Mouse (Mus musculus) myocyte (in vitro differentiated cells): Measurements from ENCODE around the gene Adipor1.

ENCODE experiments used
- CEBPB ChIP-seq: IDR thresholded peaks from 2 replicates; pipeline ENCODE4 v1.6.1; 2011; ENCODE audit warnings: mild to moderate bottlenecking, moderate library complexity; ENCODE audit not compliant: poor library complexity, insufficient read depth, severe bottlenecking
- E2F4 ChIP-seq: IDR thresholded peaks from one replicate; pipeline ENCODE4 v1.6.1; 2011; ENCODE audit warnings: mild to moderate bottlenecking, control low read depth, moderate library complexity; ENCODE audit not compliant: insufficient read depth
- MAX ChIP-seq: IDR thresholded peaks from one replicate; pipeline ENCODE4 v1.6.1; 2011; ENCODE audit warnings: low read depth, mild to moderate bottlenecking, control low read depth
- MYOD1 ChIP-seq, 3 experiments: IDR thresholded peaks; one replicate each; pipeline ENCODE4 v1.6.1; 2011; ENCODE audit warnings: control low read depth in 2 of 3, low read depth in 2 of 3, mild to moderate bottlenecking in 2 of 3, moderate library complexity in 1 of 3; ENCODE audit not compliant: insufficient read length in 2 of 3, control insufficient read depth in 1 of 3
- MYOG ChIP-seq, 3 experiments: IDR thresholded peaks; one replicate each; pipeline ENCODE4 v1.6.1; 2011; ENCODE audit warnings: control low read depth in 2 of 3, low read depth in 2 of 3, mild to moderate bottlenecking in 2 of 3; ENCODE audit not compliant: insufficient read length in 2 of 3, control insufficient read depth in 1 of 3, insufficient read depth in 1 of 3
- POLR2A ChIP-seq: IDR thresholded peaks from one replicate; pipeline ENCODE4 v1.6.1; 2011; ENCODE audit warnings: low read depth, mild to moderate bottlenecking, control low read depth, moderate library complexity; ENCODE audit not compliant: insufficient read length
- POLR2AphosphoS2 ChIP-seq: IDR thresholded peaks from one replicate; pipeline ENCODE4 v1.6.1; 2011; ENCODE audit warnings: low read depth, control low read depth; ENCODE audit not compliant: insufficient read length
- REST ChIP-seq: IDR thresholded peaks from one replicate; pipeline ENCODE4 v1.6.1; 2011; ENCODE audit warnings: mild to moderate bottlenecking, control low read depth, moderate library complexity; ENCODE audit not compliant: insufficient read depth, insufficient read length
- SRF ChIP-seq: IDR thresholded peaks from one replicate; pipeline ENCODE4 v1.6.1; 2011; ENCODE audit warnings: low read depth; ENCODE audit not compliant: control insufficient read depth, insufficient read length
- TCF12 ChIP-seq: IDR thresholded peaks from one replicate; pipeline ENCODE4 v1.6.1; 2011; ENCODE audit warnings: mild to moderate bottlenecking, control low read depth; ENCODE audit not compliant: poor library complexity, insufficient read depth, severe bottlenecking
- TCF3 ChIP-seq: IDR thresholded peaks from one replicate; pipeline ENCODE4 v1.6.1; 2011; ENCODE audit warnings: low read depth, control low read depth; ENCODE audit not compliant: insufficient read length
- USF1 ChIP-seq: IDR thresholded peaks from one replicate; pipeline ENCODE4 v1.6.1; 2011; ENCODE audit warnings: low read depth, mild to moderate bottlenecking, control low read depth, moderate library complexity

- no peak for TF ChIP-seq MAX
- no peak for TF ChIP-seq USF1
- TF ChIP-seq POLR2A, result no peak
- no peak for TF ChIP-seq REST
- TF ChIP-seq POLR2AphosphoS2, result no peak
- TF ChIP-seq TCF3, result no peak
- TF ChIP-seq E2F4, result no peak
- TF ChIP-seq TCF12, result no peak
- no peak for TF ChIP-seq SRF
- TF ChIP-seq MYOD1 (IDR thresholded peaks at IDR 0.05; ENCODE audit: control insufficient read depth in 1 of 3, insufficient read length in 2 of 3, low read depth in 2 of 3), result no peak
- no peak for TF ChIP-seq CEBPB
- TF ChIP-seq MYOG (IDR thresholded peaks at IDR 0.05; ENCODE audit: control insufficient read depth in 1 of 3, insufficient read depth in 1 of 3, insufficient read length in 2 of 3, low read depth in 2 of 3), result no peak
Observed at GRCm38 (mm10) chr1:134426289-134426688, 11.1 kb downstream of the Adipor1 start.
